Mouse (Mus musculus): Measurements from ENCODE around the gene Dnajc11.

Gene Dnajc11

GRCm38 (mm10) chr4:151933505-151934214, at the start of gene Dnajc11:
Gene Dnajc11, plus strand, starts transcription at chr4:151933691.
- peak; percentile 89 for DNase-seq

GRCm38 (mm10) chr4:151893241-151893640, 40.2 kb upstream of the Dnajc11 start:
- no peak for DNase-seq

- DNase-seq = no peak
These were observed 38.6 kb upstream of the Dnajc11 start for GRCm38 (mm10) chr4:151894926-151895325.

DNA sequence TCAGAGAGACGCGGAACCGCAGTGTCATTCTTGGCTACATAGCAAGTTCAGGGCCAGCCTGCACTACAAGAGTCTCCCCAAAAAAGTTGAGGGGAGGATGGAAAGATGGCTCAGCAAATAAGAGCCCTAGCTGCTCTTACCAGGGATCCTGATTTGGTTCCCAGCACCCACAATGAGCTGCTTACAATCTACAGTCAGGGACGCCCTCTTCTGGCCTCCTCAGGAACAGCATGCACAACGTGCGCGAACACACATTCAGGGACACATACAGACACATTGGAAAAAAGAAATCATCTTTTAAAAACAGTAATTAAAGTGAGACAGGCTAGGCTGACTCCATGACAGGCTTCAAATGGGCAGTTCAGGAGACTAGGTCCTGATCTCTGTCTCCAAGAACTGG, 37.9 kb upstream of the Dnajc11 start:
- no peak for DNase-seq

- no peak for DNase-seq
These were observed 36.3 kb upstream of the Dnajc11 start for GRCm38 (mm10) chr4:151897069-151897617.

DNA sequence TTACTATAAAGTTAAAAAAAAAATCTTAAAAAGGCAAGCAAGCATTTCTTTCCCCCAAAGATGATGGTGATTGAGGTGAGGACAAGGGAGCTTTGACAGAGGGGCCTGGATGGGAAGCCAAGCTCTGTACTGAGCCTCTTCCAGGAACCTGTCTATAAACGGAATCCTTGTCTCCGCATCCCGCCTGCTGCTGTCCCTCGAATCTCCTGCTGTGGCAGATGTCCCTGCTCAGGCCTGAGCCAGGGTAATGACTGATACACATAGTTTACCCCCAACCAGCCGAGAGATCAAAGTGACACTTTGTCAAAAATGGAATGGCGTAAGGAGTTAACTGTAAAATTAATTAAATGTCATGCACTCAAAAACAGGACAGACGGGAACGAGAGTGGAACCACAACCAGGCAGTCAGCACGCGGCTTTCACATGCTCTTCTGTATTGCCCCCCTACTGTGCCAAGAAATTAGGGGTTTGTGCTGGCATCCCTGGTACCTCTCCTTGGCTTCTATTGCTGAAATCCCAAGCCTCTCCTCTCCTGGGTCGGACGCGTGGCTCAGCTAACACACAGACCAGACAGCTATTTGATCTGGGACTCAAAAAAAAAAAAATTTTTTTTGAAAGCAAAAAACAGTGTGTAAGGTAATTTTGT, 34.8 kb upstream of the Dnajc11 start:
- no peak for DNase-seq

DNA sequence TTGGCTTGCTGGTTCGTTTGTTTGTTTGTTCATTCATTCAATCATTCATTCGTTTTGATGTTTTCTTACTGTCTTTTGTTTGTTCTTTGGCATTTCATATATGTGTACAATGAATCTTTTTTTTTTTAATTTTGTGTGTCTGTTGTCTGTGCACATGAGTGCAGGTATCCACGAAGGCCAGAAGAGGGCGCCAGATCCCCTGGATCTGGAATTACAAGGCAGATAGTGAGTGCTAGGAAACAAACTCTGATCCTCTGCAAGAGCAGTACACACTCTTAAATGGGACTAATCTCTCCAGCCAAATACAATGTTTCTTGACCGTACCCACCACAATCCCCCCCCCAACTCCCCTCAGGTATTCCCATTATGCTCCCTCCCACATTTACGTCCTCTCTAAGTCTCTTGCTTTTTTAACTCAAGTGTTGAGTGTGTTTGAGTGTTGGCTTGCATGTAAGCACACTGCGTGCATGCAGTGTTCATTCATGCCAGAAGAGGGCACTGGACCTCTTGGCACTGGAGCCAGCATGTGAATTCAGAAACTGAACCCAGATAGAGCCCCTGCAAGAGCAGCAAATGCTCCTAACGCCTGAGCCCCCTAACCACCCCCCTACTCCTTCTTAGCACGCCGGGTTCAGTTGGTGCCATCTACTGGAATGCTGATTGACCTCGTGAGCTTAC, 33.6 kb upstream of the Dnajc11 start:
- no peak for DNase-seq

DNA sequence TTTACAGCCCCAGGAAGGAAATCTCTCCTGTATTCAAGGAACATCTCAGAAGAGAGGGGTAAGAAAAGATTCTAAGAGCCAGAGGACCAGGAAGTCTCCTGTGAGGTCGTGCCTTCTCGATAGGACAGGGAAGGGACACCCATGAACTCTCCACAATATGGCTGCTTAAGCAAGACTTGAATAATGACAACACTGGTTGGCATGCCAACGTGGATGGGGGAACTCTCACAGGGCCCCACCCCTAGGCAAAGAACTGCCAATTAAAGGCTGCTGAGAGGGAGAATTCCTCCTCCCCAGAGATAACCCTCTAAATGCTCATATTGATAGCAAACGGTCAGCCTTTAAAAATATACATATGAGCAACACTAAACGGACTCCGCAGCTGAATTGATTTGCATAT, 32.8 kb upstream of the Dnajc11 start:
- DNase-seq = no peak

GRCm38 (mm10) chr4:151901422-151901821, 32.1 kb upstream of the Dnajc11 start:
- DNase-seq = peak in 1 of 2 experiments; percentile 12

DNA sequence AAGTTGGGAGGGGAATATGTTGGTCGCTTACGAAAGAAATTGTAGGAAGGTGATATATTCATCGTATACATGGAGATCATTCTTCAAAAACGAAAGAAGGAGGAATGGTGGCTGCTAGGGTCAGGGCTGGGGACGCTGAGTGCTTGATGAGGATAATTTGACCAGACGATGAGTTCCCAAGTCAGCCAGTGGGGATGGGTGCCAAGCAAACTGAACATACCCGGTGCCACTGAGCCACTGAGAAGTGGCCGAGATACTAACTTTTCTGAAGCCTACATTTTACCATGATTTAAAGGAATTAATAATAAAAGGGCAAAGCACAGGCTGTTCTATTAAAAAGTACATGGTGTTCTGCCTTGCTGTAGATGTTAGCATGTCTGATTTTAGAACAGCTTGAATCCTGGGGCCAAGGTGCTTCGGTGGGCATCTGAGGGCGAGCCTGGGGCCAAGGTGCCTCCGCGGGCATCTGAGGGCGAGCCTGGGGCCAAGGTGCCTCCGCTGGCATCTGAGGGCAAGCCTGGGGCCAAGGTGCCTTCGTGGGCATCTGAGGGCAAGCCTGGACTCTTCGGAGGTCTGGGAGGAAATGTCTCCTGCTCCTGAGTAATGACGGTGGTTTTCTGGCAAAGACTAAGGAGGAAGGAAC, 31.3 kb upstream of the Dnajc11 start:
- no peak for DNase-seq

DNA sequence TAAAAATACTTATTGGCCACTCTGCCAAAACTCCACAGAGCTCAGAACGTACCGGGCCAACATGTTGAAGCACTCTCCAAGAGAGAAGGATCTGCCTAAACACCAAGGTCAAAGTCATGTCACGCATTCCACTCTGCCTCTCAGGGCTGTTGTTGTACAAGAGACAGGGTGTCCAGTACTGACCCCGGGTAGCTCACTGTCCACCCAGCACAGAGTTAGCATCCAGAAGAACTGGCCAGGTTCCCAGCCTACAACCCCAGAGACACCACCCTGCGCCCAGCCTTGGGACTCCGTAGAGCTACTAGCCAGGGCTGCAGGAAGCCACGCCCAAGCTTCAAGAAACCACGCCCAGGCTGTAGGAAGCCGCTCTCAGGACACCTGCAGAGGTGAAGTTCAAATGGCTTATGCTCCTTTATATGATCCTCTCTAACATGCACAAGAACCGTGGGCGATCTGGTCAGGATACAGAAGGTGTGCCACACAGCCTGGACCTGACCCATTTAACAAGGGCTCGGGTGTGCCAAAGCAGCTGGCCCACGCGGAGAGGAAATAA, 30.7 kb upstream of the Dnajc11 start:
- DNase-seq = peak; percentile 89 to 94

- peak; percentile 48 to 71 for DNase-seq
These were observed 29.4 kb upstream of the Dnajc11 start for GRCm38 (mm10) chr4:151904098-151904497.

DNA sequence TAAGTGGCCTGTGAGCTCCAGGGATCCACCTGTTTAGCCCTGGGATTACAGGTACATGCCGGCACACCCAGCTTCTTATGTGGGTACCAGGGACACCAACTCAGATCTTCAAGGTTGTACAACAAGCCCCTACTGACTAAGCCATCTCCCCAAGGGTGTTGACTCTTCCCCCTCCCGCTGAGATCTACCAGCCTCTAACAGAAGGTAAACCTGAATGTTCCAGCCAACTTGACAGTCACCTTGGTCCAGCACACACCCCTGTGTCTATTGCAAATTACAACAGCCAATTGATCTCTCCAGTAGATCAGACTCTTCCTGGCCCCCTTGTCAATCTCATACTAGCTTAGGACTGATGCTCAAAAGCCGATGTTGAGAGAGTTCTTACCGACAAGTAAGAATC, 27.9 kb upstream of the Dnajc11 start:
- no peak for DNase-seq

DNA sequence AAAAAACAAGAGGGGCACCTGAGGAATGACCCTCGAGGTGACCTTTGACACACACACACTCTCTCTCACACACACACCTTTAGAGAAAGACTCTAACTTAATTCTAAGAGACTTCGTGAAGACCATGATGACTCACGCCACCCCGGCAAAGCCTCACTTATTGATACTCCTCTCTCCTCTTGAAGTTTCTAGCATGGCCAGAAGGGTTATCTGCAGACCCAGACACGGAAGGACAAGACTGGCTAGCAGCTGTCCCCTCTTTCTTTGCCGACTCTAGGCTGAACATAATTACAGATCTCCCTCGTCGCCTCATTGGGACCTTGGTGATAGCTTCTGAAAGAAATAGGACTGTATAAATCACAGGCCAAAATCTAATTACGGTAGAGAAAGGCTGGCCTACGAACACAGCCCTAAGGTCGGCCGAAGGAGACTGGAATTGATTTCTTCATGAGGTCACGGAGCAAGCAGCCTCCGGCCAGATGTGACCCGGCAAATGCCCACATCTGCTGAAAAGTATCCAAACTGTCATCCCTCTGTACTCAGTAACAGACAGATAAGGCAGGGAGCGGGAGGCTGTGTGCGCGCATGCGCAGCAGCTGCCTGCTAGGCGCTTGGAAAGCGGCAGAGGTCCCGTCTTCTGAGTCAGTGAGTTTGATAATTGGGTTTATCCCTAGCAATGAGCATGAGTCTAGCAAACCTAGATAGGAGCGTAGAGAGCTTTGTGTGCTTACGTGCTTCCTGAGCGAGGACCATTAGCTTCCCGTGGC, 25.7 kb upstream of the Dnajc11 start:
- DNase-seq = no peak

- DNase-seq = no peak
These were observed 24.7 kb upstream of the Dnajc11 start for GRCm38 (mm10) chr4:151908809-151909208.

DNA sequence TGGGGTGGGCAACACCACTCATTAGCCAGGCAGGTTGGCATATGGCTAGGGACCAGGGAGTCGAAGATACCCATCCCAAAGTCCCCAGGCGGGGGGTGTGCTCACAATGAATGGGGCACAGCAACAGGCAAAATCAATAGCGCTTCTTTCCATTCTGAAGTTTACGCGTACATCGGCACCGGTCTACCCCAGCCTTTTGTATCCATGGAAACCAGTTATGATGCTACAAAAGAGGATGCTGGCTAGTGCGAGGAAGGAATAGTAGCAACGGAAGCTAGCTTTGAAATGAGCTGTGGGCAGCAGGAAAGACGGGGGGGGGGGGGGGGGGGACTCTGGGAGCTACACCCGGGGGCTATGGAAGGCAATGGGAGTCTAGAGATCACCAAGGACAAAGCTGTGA, 17.2 kb upstream of the Dnajc11 start:
- DNase-seq = no peak

DNA sequence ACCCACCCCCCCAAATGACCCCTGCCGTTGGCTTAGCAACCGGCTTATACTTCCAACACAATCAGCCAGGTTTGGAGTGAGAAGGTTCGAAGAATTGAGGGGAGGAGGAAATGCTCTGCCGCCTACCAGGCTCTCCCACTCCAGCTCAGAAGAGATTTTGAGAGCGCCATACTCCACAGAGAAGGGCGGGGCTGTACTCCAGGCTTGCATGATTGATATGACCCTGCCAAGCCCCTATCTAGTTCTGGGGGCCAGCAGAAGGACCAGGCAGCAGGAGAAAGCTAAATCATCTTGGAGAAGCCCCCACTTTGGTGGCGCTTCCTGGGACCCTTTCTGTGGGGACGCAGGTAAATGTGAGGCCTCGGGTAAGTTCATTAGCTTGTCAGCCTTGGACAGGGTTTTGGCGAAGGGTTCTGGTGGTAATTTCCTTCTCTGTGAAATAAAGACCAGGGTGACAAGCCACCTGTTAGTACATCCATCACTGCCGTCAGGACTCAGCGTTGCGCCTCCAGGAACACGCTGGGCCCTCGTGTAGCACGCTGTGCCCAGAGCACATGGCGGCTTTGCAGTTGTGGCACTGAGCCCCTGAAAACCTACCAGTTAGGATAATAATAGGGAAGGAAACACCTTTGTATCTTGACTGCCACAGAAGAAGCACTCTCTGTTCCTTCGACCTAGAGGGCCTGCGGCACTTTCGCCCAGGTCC, 14.2 kb upstream of the Dnajc11 start:
- peak in 1 of 2 experiments; percentile 20 for DNase-seq

- DNase-seq = peak; percentile 62 to 72
These were observed 13.4 kb upstream of the Dnajc11 start for GRCm38 (mm10) chr4:151919900-151920643.

GRCm38 (mm10) chr4:151922124-151922523, 11.4 kb upstream of the Dnajc11 start:
- DNase-seq = no peak

Measured in lung, adult 18-20 months (tissue).